Mouse (Mus musculus) MEL (cell line): ENCODE results near the gene Drg1. TPM values are rescaled to one million over a fixed set of nuclear protein-coding genes. Genes with fewer than 3 reads are reported as not detected.

ENCODE experiments used
- DNase-seq: peaks from one replicate; pipeline ENCODE4 v3.0.0; 2011; ENCODE audit warnings: low read depth, low spot score
- H3K27ac ChIP-seq: 2 replicates; pipeline ENCODE4 v1.5.1; 2012; ENCODE audit warnings: low read depth, mild to moderate bottlenecking, control low read depth, low read length, moderate library complexity; ENCODE audit not compliant: control insufficient read depth
- H3K27me3 ChIP-seq, 2 experiments: fragments of 150-350 bp in 1 of 2; sonication (generic) in 1 of 2; 2 replicates each; pipeline ENCODE4 v1.6.1; 2012; ENCODE audit warnings: low read length in 2 of 2, mild to moderate bottlenecking in 2 of 2, improper control_type of control experiment in 1 of 2, moderate library complexity in 1 of 2; ENCODE audit not compliant: insufficient read depth in 2 of 2, control insufficient read depth in 1 of 2
- H3K36me3 ChIP-seq, 2 experiments: 2 replicates each; pipeline ENCODE4 v1.6.1; 2012 to 2014; ENCODE audit warnings: low read length in 2 of 2, improper control_type of control experiment in 1 of 2, inconsistent platforms in 1 of 2, mild to moderate bottlenecking in 1 of 2; ENCODE audit not compliant: insufficient read depth in 2 of 2, control insufficient read depth in 1 of 2
- H3K4me1 ChIP-seq, 2 experiments: fragments of 150-350 bp in 1 of 2; sonication (generic) in 1 of 2; 2 replicates each; pipeline ENCODE4 v1.6.1; 2012; ENCODE audit warnings: low read length in 2 of 2, improper control_type of control experiment in 1 of 2, mild to moderate bottlenecking in 1 of 2; ENCODE audit not compliant: insufficient read depth in 2 of 2, control insufficient read depth in 1 of 2
- H3K4me3 ChIP-seq, 2 experiments: fragments of 150-350 bp in 1 of 2; sonication (generic) in 1 of 2; 2 replicates each; pipeline ENCODE4 v1.5.1; 2012; ENCODE audit warnings: low read depth in 2 of 2, low read length in 2 of 2, mild to moderate bottlenecking in 2 of 2, moderate library complexity in 2 of 2, control low read depth in 1 of 2, improper control_type of control experiment in 1 of 2; ENCODE audit not compliant: control insufficient read depth in 1 of 2, insufficient read depth in 1 of 2
- H3K79me2 ChIP-seq: 2 replicates; pipeline ENCODE4 v1.6.1; 2012; ENCODE audit warnings: mild to moderate bottlenecking, low read length, moderate library complexity; ENCODE audit not compliant: control insufficient read depth, poor library complexity, insufficient read depth
- H3K9ac ChIP-seq: 2 replicates; pipeline ENCODE4 v1.6.1; 2012; ENCODE audit warnings: low read depth, mild to moderate bottlenecking, control low read depth, low read length, moderate library complexity; ENCODE audit not compliant: control insufficient read depth, poor library complexity, severe bottlenecking
- H3K9me3 ChIP-seq: fragments of 150-350 bp; sonication (generic); replicated peaks from 2 replicates; pipeline ENCODE4 v1.6.1; 2012; ENCODE audit warnings: mild to moderate bottlenecking, low read length, improper control_type of control experiment, moderate library complexity; ENCODE audit not compliant: insufficient read depth
- BHLHE40 ChIP-seq: IDR thresholded peaks from 2 replicates; pipeline ENCODE4 v1.6.1; 2012; ENCODE audit warnings: low read depth, mild to moderate bottlenecking, inconsistent platforms, low read length, improper control_type of control experiment, borderline replicate concordance
- CHD1 ChIP-seq: IDR thresholded peaks from 2 replicates; pipeline ENCODE4 v1.6.1; 2012; ENCODE audit warnings: low read depth, mild to moderate bottlenecking, inconsistent platforms, low read length, improper control_type of control experiment
- CHD2 ChIP-seq: IDR thresholded peaks from 2 replicates; pipeline ENCODE4 v1.6.1; 2011; ENCODE audit warnings: low read length, improper control_type of control experiment
- CTCF ChIP-seq, 3 experiments: IDR thresholded peaks in 2 of 3; conservative IDR thresholded peaks in 1 of 3; 2 replicates each; pipeline ENCODE4 v1.5.1; 2011 to 2012; ENCODE audit warnings: low read length in 3 of 3, low read depth in 2 of 3, mild to moderate bottlenecking in 2 of 3, improper control_type of control experiment in 1 of 3, inconsistent platforms in 1 of 3, mixed read lengths in 1 of 3, moderate library complexity in 1 of 3; ENCODE audit not compliant: control insufficient read depth in 1 of 3, insufficient read depth in 1 of 3, poor library complexity in 1 of 3, severe bottlenecking in 1 of 3
- ELF1 ChIP-seq: IDR thresholded peaks from 2 replicates; pipeline ENCODE4 v1.6.1; 2014; ENCODE audit warnings: low read depth, mild to moderate bottlenecking, inconsistent platforms, low read length, improper control_type of control experiment, moderate library complexity
- ETS1 ChIP-seq: IDR thresholded peaks from 2 replicates; pipeline ENCODE4 v1.6.1; 2012; ENCODE audit warnings: low read depth, mild to moderate bottlenecking, inconsistent platforms, low read length, improper control_type of control experiment, moderate library complexity
- GABPA ChIP-seq: IDR thresholded peaks from 2 replicates; pipeline ENCODE4 v1.6.1; 2012; ENCODE audit warnings: low read depth, mild to moderate bottlenecking, inconsistent platforms, low read length, improper control_type of control experiment, moderate library complexity
- GATA1 ChIP-seq: IDR thresholded peaks from 2 replicates; pipeline ENCODE4 v1.6.1; 2011; ENCODE audit warnings: low read depth, low read length, improper control_type of control experiment
- HCFC1 ChIP-seq: IDR thresholded peaks from 2 replicates; pipeline ENCODE4 v1.6.1; 2012; ENCODE audit warnings: low read depth, mild to moderate bottlenecking, inconsistent platforms, low read length, improper control_type of control experiment, moderate library complexity
- JUND ChIP-seq: IDR thresholded peaks from 2 replicates; pipeline ENCODE4 v1.6.1; 2011; ENCODE audit warnings: low read depth, mild to moderate bottlenecking, improper control_type of control experiment, low read length
- KAT2A ChIP-seq: conservative IDR thresholded peaks from 2 replicates; pipeline ENCODE4 v1.6.1; 2012; ENCODE audit warnings: low read depth, low read length, improper control_type of control experiment, inconsistent platforms
- MAX ChIP-seq: IDR thresholded peaks from 2 replicates; pipeline ENCODE4 v1.6.1; 2011; ENCODE audit warnings: low read length, improper control_type of control experiment
- MAZ ChIP-seq: IDR thresholded peaks from 2 replicates; pipeline ENCODE4 v1.6.1; 2012; ENCODE audit warnings: low read depth, mild to moderate bottlenecking, inconsistent platforms, low read length, improper control_type of control experiment
- MEF2A ChIP-seq: IDR thresholded peaks from 2 replicates; pipeline ENCODE4 v1.6.1; 2014; ENCODE audit warnings: low read depth, mild to moderate bottlenecking, inconsistent platforms, low read length, improper control_type of control experiment; ENCODE audit not compliant: poor library complexity, insufficient replicate concordance, severe bottlenecking; ENCODE audit errors: extremely low read depth
- MXI1 ChIP-seq: IDR thresholded peaks from 2 replicates; pipeline ENCODE4 v1.6.1; 2011; ENCODE audit warnings: mild to moderate bottlenecking, low read depth, low read length, improper control_type of control experiment
- MYB ChIP-seq: IDR thresholded peaks from 2 replicates; pipeline ENCODE4 v1.6.1; 2011; ENCODE audit warnings: mild to moderate bottlenecking, low read depth, low read length, improper control_type of control experiment
- MYC ChIP-seq: IDR thresholded peaks from 2 replicates; pipeline ENCODE4 v1.6.1; 2011; ENCODE audit warnings: low read depth, mild to moderate bottlenecking, low read length, improper control_type of control experiment, moderate library complexity
- NELFE ChIP-seq: IDR thresholded peaks from 2 replicates; pipeline ENCODE4 v1.6.1; 2011; ENCODE audit warnings: low read depth, low read length, improper control_type of control experiment
- NRF1 ChIP-seq: IDR thresholded peaks from 2 replicates; pipeline ENCODE4 v1.6.1; 2014; ENCODE audit warnings: low read depth, mild to moderate bottlenecking, inconsistent platforms, low read length, improper control_type of control experiment, moderate library complexity; ENCODE audit not compliant: poor library complexity, insufficient read depth, severe bottlenecking
- POLR2A ChIP-seq, 2 experiments: IDR thresholded peaks; 2 replicates each; pipeline ENCODE4 v1.6.1; 2011 to 2012; ENCODE audit warnings: low read length in 2 of 2, mild to moderate bottlenecking in 2 of 2, control low read depth in 1 of 2, improper control_type of control experiment in 1 of 2, low read depth in 1 of 2, moderate library complexity in 1 of 2; ENCODE audit not compliant: control insufficient read depth in 1 of 2, insufficient read depth in 1 of 2, poor library complexity in 1 of 2
- POLR2AphosphoS2 ChIP-seq: IDR thresholded peaks from 2 replicates; pipeline ENCODE4 v1.6.1; 2011; ENCODE audit warnings: low read length, improper control_type of control experiment
- POLR2AphosphoS5 ChIP-seq: IDR thresholded peaks from 2 replicates; pipeline ENCODE4 v1.6.1; 2012; ENCODE audit warnings: low read depth, borderline replicate concordance, mild to moderate bottlenecking, inconsistent platforms, low read length, moderate library complexity, mixed read lengths
- RAD21 ChIP-seq: IDR thresholded peaks from 2 replicates; pipeline ENCODE4 v1.6.1; 2011; ENCODE audit warnings: mild to moderate bottlenecking, low read depth, low read length, improper control_type of control experiment
- RCOR1 ChIP-seq: IDR thresholded peaks from 2 replicates; pipeline ENCODE4 v1.6.1; 2012; ENCODE audit warnings: low read depth, mild to moderate bottlenecking, inconsistent platforms, low read length, improper control_type of control experiment
- SIN3A ChIP-seq: IDR thresholded peaks from 2 replicates; pipeline ENCODE4 v1.6.1; 2012; ENCODE audit warnings: low read length, improper control_type of control experiment, inconsistent platforms
- SMC3 ChIP-seq: IDR thresholded peaks from 2 replicates; pipeline ENCODE4 v1.6.1; 2011; ENCODE audit warnings: low read depth, low read length, improper control_type of control experiment
- TAL1 ChIP-seq: IDR thresholded peaks from 2 replicates; pipeline ENCODE4 v1.6.1; 2012; ENCODE audit warnings: mild to moderate bottlenecking, inconsistent platforms, low read length, moderate library complexity, mixed read lengths
- TBP ChIP-seq: IDR thresholded peaks from 2 replicates; pipeline ENCODE4 v1.8.0; 2011; ENCODE audit warnings: low read depth, low read length, improper control_type of control experiment
- TCF12 ChIP-seq: IDR thresholded peaks from 2 replicates; pipeline ENCODE4 v1.6.1; 2014; ENCODE audit warnings: low read depth, mild to moderate bottlenecking, inconsistent platforms, low read length, improper control_type of control experiment, moderate library complexity
- USF2 ChIP-seq, 2 experiments: IDR thresholded peaks; 2 replicates each; pipeline ENCODE4 v1.6.1; 2011 to 2012; ENCODE audit warnings: improper control_type of control experiment in 2 of 2, low read length in 2 of 2, borderline replicate concordance in 1 of 2, inconsistent platforms in 1 of 2, low read depth in 1 of 2, mild to moderate bottlenecking in 1 of 2; ENCODE audit not compliant: insufficient read depth in 1 of 2
- ZMIZ1 ChIP-seq: IDR thresholded peaks from 2 replicates; pipeline ENCODE4 v1.6.1; 2012; ENCODE audit warnings: low read depth, mild to moderate bottlenecking, inconsistent platforms, low read length, improper control_type of control experiment, moderate library complexity
- ZNF384 ChIP-seq: IDR thresholded peaks from 2 replicates; pipeline ENCODE4 v1.6.1; 2012; ENCODE audit warnings: low read depth, mild to moderate bottlenecking, inconsistent platforms, low read length, improper control_type of control experiment
- polyA plus RNA-seq, 2 experiments: library from polyadenylated mRNA; stranded (reverse) in 1 of 2; unstranded in 1 of 2; fragments of >175 nt in 1 of 2; fragments of >200 nt in 1 of 2; gene quantifications; 2 replicates each; pipeline versions ENCODE4 v1.2.1 to v1.2.4; 2012; ENCODE audit warnings: low replicate concordance in 2 of 2, low read depth in 1 of 2; ENCODE audit not compliant: insufficient read length in 2 of 2, insufficient read depth in 1 of 2, missing spikeins in 1 of 2
- total RNA-seq: library from RNA; depleted of rRNA; stranded (reverse); fragments of 300-350 nt; gene quantifications from 2 replicates; pipeline ENCODE4 v1.2.3, GENCODE M21; 2012

The Drg1 gene
- total and polyA plus RNA-seq, 3 experiments = 161 to 1,664 (median 212) TPM

GRCm38 (mm10) chr11:3267133-3267532, 918 bp upstream of the Drg1 start (continued):
- peak; percentile 52; the same call in 1 of the 2 replicates for TF ChIP-seq MAX
- 0 out of 2 replicates have a peak, but pooled peaks have one; percentile 21 for TF ChIP-seq ETS1
- no peak for TF ChIP-seq MXI1
- no peak for TF ChIP-seq MEF2A
- no peak for TF ChIP-seq USF2 (IDR thresholded peaks at IDR 0.05; ENCODE audit: borderline replicate concordance in 1 of 2, insufficient read depth in 1 of 2, low read depth in 1 of 2, low read length in 2 of 2)
- TF ChIP-seq MAZ = no peak

GRCm38 (mm10) chr11:3265291-3266078, 730 bp downstream of the Drg1 start:
- Histone ChIP-seq H3K27me3 (no peaks in the 10 kb centered on the region), H3K36me3 (peaks cover 23 to 33% of the 10 kb centered on the region in 2 experiments), H3K79me2 (peaks cover 34% of the 10 kb centered on the region), H3K4me1 (peaks cover 5 to 21% of the 10 kb centered on the region in 2 experiments; a peak in 3 of 4 replicates), H3K27ac (peak overlapping the region; percentile 60), H3K9me3 (no peaks in the 10 kb centered on the region), H3K4me3 (peak overlapping the region; percentile 82 to 88), H3K9ac (peak overlapping the region; percentile 92)
- TF ChIP-seq MAX (peak; percentile 53; the same call in 1 of the 2 replicates), POLR2A (IDR thresholded peaks at IDR 0.05; ENCODE audit: control insufficient read depth in 1 of 2, insufficient read depth in 1 of 2, low read depth in 1 of 2, low read length in 2 of 2, poor library complexity in 1 of 2) (no peak), GABPA (no peak), RAD21 (no peak), GATA1 (no peak), ZNF384 (no peak), MAZ (no peak), POLR2AphosphoS5 (no peak; the same call in 1 of the 2 replicates), CHD1 (no peak), ELF1 (no peak), HCFC1 (no peak), TBP (peak; percentile 36; the same call in 1 of the 2 replicates), RCOR1 (no peak), MYB (no peak), MYC (peak; percentile 66; the same call in 1 of the 2 replicates), SMC3 (no peak), POLR2AphosphoS2 (no peak), NELFE (no peak), MEF2A (no peak), CHD2 (no peak), CTCF (IDR thresholded peaks at IDR 0.05 in 2 of 3, conservative IDR thresholded peaks at IDR 0.05 in 1 of 3; ENCODE audit: control insufficient read depth in 1 of 3, insufficient read depth in 1 of 3, low read depth in 2 of 3, low read length in 3 of 3, poor library complexity in 1 of 3, severe bottlenecking in 1 of 3) (no peak), KAT2A (no peak), ZMIZ1 (no peak), SIN3A (peak; percentile 58), MXI1 (peak; percentile 88), TAL1 (no peak), JUND (no peak), BHLHE40 (no peak), NRF1 (no peak; the same call in 1 of the 2 replicates), TCF12 (no peak; the same call in 1 of the 2 replicates)
- peak; percentile 82 for DNase-seq
